Mouse (Mus musculus): Measurements from ENCODE around the gene Adamts2. TPM values are rescaled to one million over a fixed set of nuclear protein-coding genes. Genes with fewer than 3 reads are reported as not detected.

The Adamts2 gene
- total and polyA plus RNA-seq, 2 experiments = 1.4 to 2.3 TPM

DNA sequence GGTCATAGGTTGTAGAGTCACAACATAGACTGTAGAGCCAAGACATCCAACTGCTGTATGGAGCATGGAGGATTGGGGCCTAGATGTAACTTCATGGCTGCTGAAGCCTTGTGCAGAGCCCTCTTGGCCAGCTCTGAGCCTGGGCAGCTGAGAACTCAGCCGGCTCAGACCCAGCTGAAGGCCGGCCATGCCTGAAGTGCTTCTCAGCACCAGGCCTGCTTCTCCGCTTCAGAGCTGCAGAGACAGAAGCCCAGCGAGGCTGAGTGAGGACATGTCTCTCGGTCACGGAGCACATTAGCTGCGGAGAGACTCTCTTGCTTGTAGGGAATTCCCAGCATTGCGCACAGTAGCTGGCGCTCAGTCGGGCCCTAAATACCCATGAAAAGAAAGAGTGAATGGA is 76.8 kb downstream of the Adamts2 start:
- Histone ChIP-seq H3K79me2 (ENCODE audit: control insufficient read depth, insufficient read depth, low read length) (no peaks in the 10 kb centered on the region), H3K4me3 (ENCODE audit: insufficient read depth, low read depth, low read length) (no peak overlapping the region), H3K36me3 (ENCODE audit: control insufficient read depth, insufficient read depth, low read length) (no peaks in the 10 kb centered on the region), H3K27ac (replicated peaks; ENCODE audit: insufficient read depth, low read depth, low read length) (no peak overlapping the region), H3K4me1 (ENCODE audit: control insufficient read depth, insufficient read depth, low read length) (no peaks in the 10 kb centered on the region), H3K9ac (ENCODE audit: low read depth, low read length) (no peak overlapping the region), H3K27me3 (ENCODE audit: control insufficient read depth, insufficient read depth, low read length) (no peaks in the 10 kb centered on the region)
- no peak for DNase-seq (ENCODE audit: extremely low read depth, low read depth, low spot score)
- no peak for TF ChIP-seq POLR2A (IDR thresholded peaks at IDR 0.05; ENCODE audit: extremely low read depth, insufficient read depth, low read length)
- TF ChIP-seq CTCF (IDR thresholded peaks at IDR 0.05; ENCODE audit: low read depth, low read length) = no peak
- WGBS = 91% methylated on average over 10 of the region's 10 CpGs

DNA sequence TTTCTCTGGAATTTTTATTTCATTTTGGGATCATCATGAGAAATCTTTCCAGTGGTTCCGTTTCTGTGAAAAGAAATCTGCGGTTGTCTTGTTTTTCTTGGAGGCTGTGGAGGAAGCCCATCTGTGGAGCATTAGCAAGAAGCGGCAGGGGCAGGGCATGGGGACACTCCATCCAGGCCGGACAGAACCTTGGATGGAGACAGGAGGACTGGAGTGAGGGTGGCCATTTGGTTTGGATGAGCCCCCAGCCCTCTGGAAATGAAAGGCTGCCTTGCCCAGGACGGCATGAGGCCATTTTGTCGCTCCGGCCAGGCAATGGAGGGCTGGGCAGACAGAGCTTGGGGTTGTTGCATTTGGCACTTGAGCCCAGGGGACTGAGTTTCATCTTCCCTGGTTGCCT is 80.1 kb downstream of the Adamts2 start:
- Histone ChIP-seq H3K27ac (replicated peaks; ENCODE audit: insufficient read depth, low read depth, low read length) (no peak overlapping the region), H3K4me1 (ENCODE audit: control insufficient read depth, insufficient read depth, low read length) (no peaks in the 10 kb centered on the region), H3K27me3 (ENCODE audit: control insufficient read depth, insufficient read depth, low read length) (no peaks in the 10 kb centered on the region), H3K4me3 (ENCODE audit: insufficient read depth, low read depth, low read length) (no peak overlapping the region), H3K9ac (ENCODE audit: low read depth, low read length) (no peak overlapping the region), H3K36me3 (ENCODE audit: control insufficient read depth, insufficient read depth, low read length) (no peaks in the 10 kb centered on the region), H3K79me2 (ENCODE audit: control insufficient read depth, insufficient read depth, low read length) (no peaks in the 10 kb centered on the region)
- TF ChIP-seq CTCF (IDR thresholded peaks at IDR 0.05; ENCODE audit: low read depth, low read length) = no peak
- no peak for TF ChIP-seq POLR2A (IDR thresholded peaks at IDR 0.05; ENCODE audit: extremely low read depth, insufficient read depth, low read length)
- DNase-seq (ENCODE audit: extremely low read depth, low read depth, low spot score) = no peak
- 87% methylated on average over 7 of the region's 7 CpGs for WGBS

DNA sequence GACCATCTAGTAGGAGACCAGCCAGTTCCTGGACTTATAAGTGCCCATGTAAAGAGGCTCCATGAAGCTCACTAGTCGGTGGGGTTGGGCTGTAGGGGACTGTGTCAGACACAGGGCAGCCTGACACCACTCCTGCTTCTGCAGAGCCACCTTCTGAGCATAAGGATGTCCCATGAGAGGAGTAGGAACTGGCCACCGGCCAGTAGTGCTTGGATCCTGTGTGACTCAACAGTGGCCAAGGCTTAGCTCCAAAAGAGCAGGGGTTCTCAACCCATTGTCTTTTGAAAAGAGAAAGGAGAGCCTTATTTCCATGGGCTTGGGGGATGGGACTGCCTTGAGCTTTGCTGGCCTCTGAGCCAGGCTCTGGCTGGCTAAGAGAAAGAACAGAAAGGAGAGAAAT is 81.9 kb downstream of the Adamts2 start:
- Histone ChIP-seq H3K9ac (ENCODE audit: low read depth, low read length) (no peak overlapping the region), H3K4me1 (ENCODE audit: control insufficient read depth, insufficient read depth, low read length) (no peaks in the 10 kb centered on the region), H3K4me3 (ENCODE audit: insufficient read depth, low read depth, low read length) (no peak overlapping the region), H3K27ac (replicated peaks; ENCODE audit: insufficient read depth, low read depth, low read length) (no peak overlapping the region), H3K36me3 (ENCODE audit: control insufficient read depth, insufficient read depth, low read length) (no peaks in the 10 kb centered on the region), H3K27me3 (ENCODE audit: control insufficient read depth, insufficient read depth, low read length) (no peaks in the 10 kb centered on the region), H3K79me2 (ENCODE audit: control insufficient read depth, insufficient read depth, low read length) (no peaks in the 10 kb centered on the region)
- no peak for DNase-seq (ENCODE audit: extremely low read depth, low read depth, low spot score)
- 75% methylated on average over 2 of the region's 2 CpGs for WGBS
- no peak for TF ChIP-seq CTCF (IDR thresholded peaks at IDR 0.05; ENCODE audit: low read depth, low read length)
- no peak for TF ChIP-seq POLR2A (IDR thresholded peaks at IDR 0.05; ENCODE audit: extremely low read depth, insufficient read depth, low read length)

DNA sequence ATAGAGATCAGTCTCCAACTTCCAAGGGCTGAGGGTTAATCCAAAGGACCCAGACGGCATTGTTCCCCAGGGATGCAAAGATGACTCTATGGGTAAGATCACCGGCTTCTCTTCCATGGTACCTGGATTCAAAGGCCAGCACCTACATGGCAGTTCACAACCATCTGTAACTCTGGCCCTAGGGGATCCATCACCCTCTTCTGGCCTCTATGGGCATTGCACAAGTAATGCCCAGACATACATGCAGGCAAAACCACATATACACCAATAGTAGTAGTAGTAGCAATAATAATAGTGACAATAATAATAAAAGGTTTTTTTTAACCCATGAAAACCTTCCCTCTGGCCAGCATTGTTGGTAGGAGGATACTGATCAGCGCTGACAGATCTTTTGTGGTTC is 86.7 kb downstream of the Adamts2 start:
- H3K4me1 ChIP-seq (ENCODE audit: control insufficient read depth, insufficient read depth, low read length) = peaks cover 2% of the 10 kb centered on the region; the same call in 1 of the 2 replicates
- no peak for DNase-seq (ENCODE audit: extremely low read depth, low read depth, low spot score)
- no peaks in the 10 kb centered on the region for H3K79me2 ChIP-seq (ENCODE audit: control insufficient read depth, insufficient read depth, low read length)
- H3K36me3 ChIP-seq (ENCODE audit: control insufficient read depth, insufficient read depth, low read length) = no peaks in the 10 kb centered on the region
- no peak overlapping the region for H3K4me3 ChIP-seq (ENCODE audit: insufficient read depth, low read depth, low read length)
- no peaks in the 10 kb centered on the region for H3K27me3 ChIP-seq (ENCODE audit: control insufficient read depth, insufficient read depth, low read length)
- H3K27ac ChIP-seq (replicated peaks; ENCODE audit: insufficient read depth, low read depth, low read length) = no peak overlapping the region
- 95% methylated on average over 3 of the region's 3 CpGs for WGBS
- TF ChIP-seq POLR2A (IDR thresholded peaks at IDR 0.05; ENCODE audit: extremely low read depth, insufficient read depth, low read length) = no peak
- TF ChIP-seq CTCF (IDR thresholded peaks at IDR 0.05; ENCODE audit: low read depth, low read length) = peak; percentile 26; the same call in 1 of the 2 replicates
- H3K9ac ChIP-seq (ENCODE audit: low read depth, low read length) = no peak overlapping the region

- no peak for TF ChIP-seq CTCF (IDR thresholded peaks at IDR 0.05; ENCODE audit: low read depth, low read length)
- TF ChIP-seq POLR2A (IDR thresholded peaks at IDR 0.05; ENCODE audit: extremely low read depth, insufficient read depth, low read length) = no peak
- Histone ChIP-seq H3K4me1 (ENCODE audit: control insufficient read depth, insufficient read depth, low read length) (peaks cover 2% of the 10 kb centered on the region; the same call in 1 of the 2 replicates), H3K27ac (replicated peaks; ENCODE audit: insufficient read depth, low read depth, low read length) (no peak overlapping the region), H3K4me3 (ENCODE audit: insufficient read depth, low read depth, low read length) (no peak overlapping the region), H3K79me2 (ENCODE audit: control insufficient read depth, insufficient read depth, low read length) (no peaks in the 10 kb centered on the region), H3K36me3 (ENCODE audit: control insufficient read depth, insufficient read depth, low read length) (no peaks in the 10 kb centered on the region), H3K27me3 (ENCODE audit: control insufficient read depth, insufficient read depth, low read length) (no peaks in the 10 kb centered on the region), H3K9ac (ENCODE audit: low read depth, low read length) (no peak overlapping the region)
- DNase-seq (ENCODE audit: extremely low read depth, low read depth, low spot score) = peak; percentile 64
- 33% methylated on average over 4 of the region's 4 CpGs for WGBS
These were observed 87.8 kb downstream of the Adamts2 start for GRCm38 (mm10) chr11:50689672-50690071.

DNA sequence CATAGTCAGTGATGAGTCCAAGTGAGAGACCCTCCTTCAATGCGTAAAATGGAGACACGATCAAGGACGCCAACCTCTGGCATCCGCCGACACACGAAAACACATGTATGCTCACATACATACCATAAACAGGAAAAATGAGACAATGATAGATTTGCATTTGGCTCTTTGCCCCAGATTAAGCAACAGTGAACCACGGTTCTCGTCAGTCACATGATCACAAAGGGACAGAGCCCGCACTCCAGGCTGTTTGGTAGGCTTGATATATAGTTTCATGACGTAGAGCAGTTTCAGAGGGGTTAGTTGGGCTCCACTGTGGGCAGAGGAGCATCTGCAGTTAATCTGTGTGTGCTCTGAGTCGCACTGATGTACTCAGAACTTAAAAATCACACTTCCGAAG is 98.1 kb downstream of the Adamts2 start:
- Histone ChIP-seq H3K27me3 (ENCODE audit: control insufficient read depth, insufficient read depth, low read length) (no peaks in the 10 kb centered on the region), H3K9ac (ENCODE audit: low read depth, low read length) (no peak overlapping the region), H3K27ac (replicated peaks; ENCODE audit: insufficient read depth, low read depth, low read length) (no peak overlapping the region), H3K4me1 (ENCODE audit: control insufficient read depth, insufficient read depth, low read length) (no peaks in the 10 kb centered on the region), H3K79me2 (ENCODE audit: control insufficient read depth, insufficient read depth, low read length) (no peaks in the 10 kb centered on the region), H3K36me3 (ENCODE audit: control insufficient read depth, insufficient read depth, low read length) (no peaks in the 10 kb centered on the region), H3K4me3 (ENCODE audit: insufficient read depth, low read depth, low read length) (no peak overlapping the region)
- TF ChIP-seq CTCF (IDR thresholded peaks at IDR 0.05; ENCODE audit: low read depth, low read length) (no peak), POLR2A (IDR thresholded peaks at IDR 0.05; ENCODE audit: extremely low read depth, insufficient read depth, low read length) (no peak)
- no peak for DNase-seq (ENCODE audit: extremely low read depth, low read depth, low spot score)
- 82% methylated on average over 12 of the region's 12 CpGs for WGBS
